Mouse (Mus musculus) lung, postnatal 0 days (tissue): ENCODE results near the gene Sema4g. TPM values are rescaled to one million over a fixed set of nuclear protein-coding genes. Genes with fewer than 3 reads are reported as not detected.

Experiments
- ATAC-seq: fragments of 200-750 bp; cut with Nextera tagmentation; 2 replicates; pipeline ENCODE4 v1.8.0; 2017; ENCODE audit warnings: moderate library complexity
- DNase-seq: peaks from one replicate; pipeline ENCODE4 v3.0.0-alpha.2; 2016; ENCODE audit warnings: low spot score
- H3K27ac ChIP-seq: fragments of 300-500 bp; sonication (generic); 2 replicates; pipeline ENCODE4 v1.5.1; 2014; ENCODE audit warnings: antibody characterized with exemption, mild to moderate bottlenecking, low read length, mixed read lengths
- H3K27me3 ChIP-seq: fragments of 300-500 bp; sonication (generic); replicated peaks from 2 replicates; pipeline ENCODE4 v1.6.1; 2014; ENCODE audit warnings: low read length, mixed read lengths; ENCODE audit not compliant: insufficient read depth
- H3K36me3 ChIP-seq: fragments of 300-500 bp; sonication (generic); 2 replicates; pipeline ENCODE4 v1.6.1; 2014; ENCODE audit warnings: low read length, mixed read lengths; ENCODE audit not compliant: insufficient read depth
- H3K4me1 ChIP-seq: fragments of 300-500 bp; sonication (generic); 2 replicates; pipeline ENCODE4 v1.6.1; 2014; ENCODE audit warnings: antibody characterized with exemption, low read depth, low read length, mixed read lengths; ENCODE audit not compliant: insufficient read depth
- H3K4me2 ChIP-seq: fragments of 300-500 bp; sonication (generic); replicated peaks from 2 replicates; pipeline ENCODE4 v1.6.1; 2014; ENCODE audit warnings: low read depth, mild to moderate bottlenecking, low read length, moderate library complexity, mixed read lengths
- H3K4me3 ChIP-seq: fragments of 300-500 bp; sonication (generic); 2 replicates; pipeline ENCODE4 v1.5.1; 2014; ENCODE audit warnings: low read depth, low read length
- H3K9ac ChIP-seq: fragments of 300-500 bp; sonication (generic); replicated peaks from 2 replicates; pipeline ENCODE4 v1.6.1; 2014; ENCODE audit warnings: low read depth, mild to moderate bottlenecking
- H3K9me3 ChIP-seq: fragments of 300-500 bp; sonication (generic); 2 replicates; pipeline ENCODE4 v1.6.1; 2016; ENCODE audit warnings: low read length, mixed read lengths
- CTCF ChIP-seq: IDR thresholded peaks from 2 replicates; pipeline ENCODE4 v1.5.1; 2016; ENCODE audit warnings: antibody characterized with exemption, mild to moderate bottlenecking
- EP300 ChIP-seq: IDR thresholded peaks from 2 replicates; pipeline ENCODE4 v1.6.1; 2016; ENCODE audit warnings: antibody characterized with exemption, mild to moderate bottlenecking, control low read depth
- WGBS: fragments of 180-500 bp; shearing (Covaris S2); extraction: QIAGEN DNeasy Blood & Tissue Kit; methylation state at CpG from one replicate; pipeline ENCODE4 v1.1.7; 2014; 5-methylcytosine and 5-hydroxymethylcytosine counted together
- polyA plus RNA-seq: library from polyadenylated mRNA; unstranded; fragments of >200 nt; fragmentation: Nextera tagmentation; extraction: Ambion mirVana; gene quantifications from 2 replicates; pipeline ENCODE4 v1.2.1, GENCODE M21; 2015

Sema4g gene
- polyA plus RNA-seq: 0.47 and 1.0 TPM in 2 replicates

GRCm38 (mm10) chr19:44988831-44989566, at the start of gene Sema4g:
TSS of gene Sema4g (plus strand) at chr19:44989101.
- Histone ChIP-seq H3K9me3 (no peaks in the 10 kb centered on the region), H3K9ac (peak within 1 kb of the TSS; percentile 46), H3K4me1 (no peaks in the 10 kb centered on the region), H3K4me3 (peak within 1 kb of the TSS; percentile 55), H3K27ac (no peak within 1 kb of the TSS), H3K4me2 (peak within 1 kb of the TSS; percentile 99), H3K27me3 (no peaks in the 10 kb centered on the region), H3K36me3 (no peaks in the 10 kb centered on the region)
- TF ChIP-seq CTCF (peak; percentile 51), EP300 (no peak)
- ATAC-seq: peak; percentile 49
- 1% methylated on average over 36 of the region's 58 CpGs for WGBS
- peak; percentile 13 for DNase-seq

GRCm38 (mm10) chr19:44959633-44960032, 29.3 kb upstream of the Sema4g start:
- H3K36me3 ChIP-seq: peaks cover 37% of the 10 kb centered on the region
- TF ChIP-seq EP300 (no peak), CTCF (no peak)
- H3K27ac ChIP-seq: no peak overlapping the region
- ATAC-seq (no peak), DNase-seq (no peak)
- no peak overlapping the region for H3K4me3 ChIP-seq
- 95% methylated on average over 2 of the region's 2 CpGs for WGBS
- H3K27me3 ChIP-seq: no peaks in the 10 kb centered on the region
- no peaks in the 10 kb centered on the region for H3K9me3 ChIP-seq
- no peak overlapping the region for H3K9ac ChIP-seq
- no peaks in the 10 kb centered on the region for H3K4me1 ChIP-seq
- no peak overlapping the region for H3K4me2 ChIP-seq

- no peak overlapping the region for H3K27ac ChIP-seq
- WGBS: 100% methylated on average over 1 of the region's 1 CpGs
- H3K9ac ChIP-seq: no peak overlapping the region
- no peaks in the 10 kb centered on the region for H3K4me1 ChIP-seq
- no peak overlapping the region for H3K4me3 ChIP-seq
- no peak for DNase-seq
- no peak for TF ChIP-seq EP300
- no peak for TF ChIP-seq CTCF
- H3K4me2 ChIP-seq: no peak overlapping the region
- H3K27me3 ChIP-seq: no peaks in the 10 kb centered on the region
- no peak for ATAC-seq
- H3K9me3 ChIP-seq: no peaks in the 10 kb centered on the region
- H3K36me3 ChIP-seq: peaks cover 38% of the 10 kb centered on the region
Observed at GRCm38 (mm10) chr19:44965978-44966377, 22.9 kb upstream of the Sema4g start.

GRCm38 (mm10) chr19:44968329-44968728, 20.6 kb upstream of the Sema4g start:
- Histone ChIP-seq H3K36me3 (peaks cover 36% of the 10 kb centered on the region), H3K27ac (no peak overlapping the region), H3K9ac (no peak overlapping the region), H3K4me2 (no peak overlapping the region), H3K9me3 (no peaks in the 10 kb centered on the region), H3K27me3 (no peaks in the 10 kb centered on the region), H3K4me1 (no peaks in the 10 kb centered on the region), H3K4me3 (no peak overlapping the region)
- DNase-seq: no peak
- TF ChIP-seq EP300: no peak
- no peak for TF ChIP-seq CTCF
- ATAC-seq: no peak
- 70% methylated on average over 3 of the region's 3 CpGs for WGBS

GRCm38 (mm10) chr19:44976636-44977035, 12.3 kb upstream of the Sema4g start:
- TF ChIP-seq CTCF: no peak
- no peak for TF ChIP-seq EP300
- H3K4me1 ChIP-seq: no peaks in the 10 kb centered on the region
- no peak overlapping the region for H3K4me3 ChIP-seq
- WGBS: 76% methylated on average over 6 of the region's 6 CpGs
- ATAC-seq: no peak
- H3K9me3 ChIP-seq: no peaks in the 10 kb centered on the region
- H3K36me3 ChIP-seq: peaks cover 47% of the 10 kb centered on the region
- DNase-seq: no peak
- H3K27ac ChIP-seq: no peak overlapping the region
- H3K27me3 ChIP-seq: no peaks in the 10 kb centered on the region
- no peak overlapping the region for H3K4me2 ChIP-seq
- no peak overlapping the region for H3K9ac ChIP-seq

- H3K4me2 ChIP-seq: no peak overlapping the region
- ATAC-seq (no peak), DNase-seq (no peak)
- H3K27me3 ChIP-seq: no peaks in the 10 kb centered on the region
- H3K9ac ChIP-seq: no peak overlapping the region
- no peak for TF ChIP-seq CTCF
- TF ChIP-seq EP300: no peak
- WGBS: 89% methylated on average over 6 of the region's 6 CpGs
- no peak overlapping the region for H3K27ac ChIP-seq
- H3K36me3 ChIP-seq: peaks cover 47% of the 10 kb centered on the region
- H3K9me3 ChIP-seq: no peaks in the 10 kb centered on the region
- H3K4me1 ChIP-seq: no peaks in the 10 kb centered on the region
- H3K4me3 ChIP-seq: no peak overlapping the region
Observed at GRCm38 (mm10) chr19:44977148-44977547, 11.8 kb upstream of the Sema4g start.
